Mouse (Mus musculus): ENCODE measurements at regions not wholly inside any gene's neighbourhood (a gene's known extent, or its start where the extent isn't known, plus 50 kb on each side); places are given as distances from the start of the nearest gene placed in this dataset.
"Not testable (repeated sequence)": the region's sequence is repeated elsewhere in the genome, so short reads cannot be mapped to it uniquely, and the experiment has no call there.

DNA sequence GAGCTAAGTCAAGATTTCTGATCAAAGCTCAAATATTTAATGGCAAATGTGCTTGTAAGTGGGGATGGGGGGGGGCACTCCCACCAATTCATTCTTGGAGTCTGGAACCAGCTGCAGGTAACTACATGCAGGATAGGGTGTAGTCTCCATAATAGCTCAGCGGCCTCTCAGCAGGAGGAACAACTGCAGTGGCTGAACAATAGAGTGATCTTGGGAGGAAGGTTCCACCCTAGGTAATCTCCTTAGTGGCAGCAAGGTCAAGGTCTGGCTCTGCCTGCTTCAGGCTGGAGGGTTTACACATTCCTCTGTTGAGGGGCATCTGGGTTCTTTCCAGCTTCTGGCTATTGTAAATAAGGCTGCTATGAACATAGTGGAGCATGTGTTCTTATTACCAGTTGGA lies 164.0 kb upstream of the Klf6 start:
- not testable (repeated sequence) for H3K27me3 ChIP-seq; ATAC-seq (ENCODE audit: insufficient read depth); H3K4me3 ChIP-seq (replicated peaks); H3K4me1 ChIP-seq (replicated peaks); H3K9me3 ChIP-seq (replicated peaks); H3K36me3 ChIP-seq (replicated peaks); H3K4me2 ChIP-seq; H3K27ac ChIP-seq (replicated peaks); H3K9ac ChIP-seq
- 62% methylated on average over 1 of the region's 1 CpGs for WGBS (ENCODE audit: insufficient replicate concordance)

DNA sequence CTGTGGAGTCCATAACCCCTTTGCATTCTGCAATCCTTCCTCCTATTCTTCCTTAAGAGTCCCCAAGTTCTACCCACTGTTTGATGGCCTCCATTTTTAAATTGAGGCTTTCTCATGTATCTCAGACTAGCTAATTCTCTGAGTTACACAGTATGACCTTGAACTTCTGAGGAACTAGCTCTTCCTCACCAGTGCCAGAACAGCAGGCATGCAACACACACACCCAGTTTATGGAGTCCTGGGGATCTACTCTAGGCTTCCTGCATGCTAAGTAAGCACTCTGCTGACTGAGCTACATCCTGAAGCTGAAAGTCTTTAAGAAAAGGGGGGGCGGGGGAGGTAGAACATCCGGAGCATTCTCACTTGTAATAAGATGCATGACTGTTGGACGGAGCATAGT lies 159.2 kb upstream of the Klf6 start:
- no peak for ATAC-seq (ENCODE audit: insufficient read depth)
- no peaks in the 10 kb centered on the region for H3K9me3 ChIP-seq (replicated peaks)
- 59% methylated on average over 3 of the region's 3 CpGs for WGBS (ENCODE audit: insufficient replicate concordance)

GRCm38 (mm10) chr13:5704991-5705390 lies 156.3 kb upstream of the Klf6 start:
- Histone ChIP-seq H3K4me3 (replicated peaks) (no peak overlapping the region), H3K27ac (replicated peaks) (no peak overlapping the region), H3K27me3 (no peaks in the 10 kb centered on the region), H3K36me3 (replicated peaks) (no peaks in the 10 kb centered on the region), H3K4me1 (replicated peaks) (no peaks in the 10 kb centered on the region), H3K9me3 (replicated peaks) (no peaks in the 10 kb centered on the region), H3K4me2 (no peak overlapping the region), H3K9ac (no peak overlapping the region)
- ATAC-seq (ENCODE audit: insufficient read depth): no peak

More for the DNA sequence above, 159.2 kb upstream of the Klf6 start:
- Histone ChIP-seq H3K4me1 (replicated peaks) (no peaks in the 10 kb centered on the region), H3K9ac (no peak overlapping the region), H3K4me2 (no peak overlapping the region), H3K36me3 (replicated peaks) (no peaks in the 10 kb centered on the region), H3K4me3 (replicated peaks) (no peak overlapping the region), H3K27ac (replicated peaks) (no peak overlapping the region), H3K27me3 (no peaks in the 10 kb centered on the region)

- H3K4me2 ChIP-seq: no peak overlapping the region
- H3K27me3 ChIP-seq: no peaks in the 10 kb centered on the region
- H3K27ac ChIP-seq (replicated peaks): no peak overlapping the region
- WGBS (ENCODE audit: insufficient replicate concordance): 62% methylated on average over 1 of the region's 1 CpGs
- H3K36me3 ChIP-seq (replicated peaks): no peaks in the 10 kb centered on the region
- ATAC-seq (ENCODE audit: insufficient read depth): no peak
- H3K4me1 ChIP-seq (replicated peaks): no peaks in the 10 kb centered on the region
- no peaks in the 10 kb centered on the region for H3K9me3 ChIP-seq (replicated peaks)
- no peak overlapping the region for H3K9ac ChIP-seq
- no peak overlapping the region for H3K4me3 ChIP-seq (replicated peaks)
Observed at GRCm38 (mm10) chr13:5711646-5712045, 149.6 kb upstream of the Klf6 start.

DNA sequence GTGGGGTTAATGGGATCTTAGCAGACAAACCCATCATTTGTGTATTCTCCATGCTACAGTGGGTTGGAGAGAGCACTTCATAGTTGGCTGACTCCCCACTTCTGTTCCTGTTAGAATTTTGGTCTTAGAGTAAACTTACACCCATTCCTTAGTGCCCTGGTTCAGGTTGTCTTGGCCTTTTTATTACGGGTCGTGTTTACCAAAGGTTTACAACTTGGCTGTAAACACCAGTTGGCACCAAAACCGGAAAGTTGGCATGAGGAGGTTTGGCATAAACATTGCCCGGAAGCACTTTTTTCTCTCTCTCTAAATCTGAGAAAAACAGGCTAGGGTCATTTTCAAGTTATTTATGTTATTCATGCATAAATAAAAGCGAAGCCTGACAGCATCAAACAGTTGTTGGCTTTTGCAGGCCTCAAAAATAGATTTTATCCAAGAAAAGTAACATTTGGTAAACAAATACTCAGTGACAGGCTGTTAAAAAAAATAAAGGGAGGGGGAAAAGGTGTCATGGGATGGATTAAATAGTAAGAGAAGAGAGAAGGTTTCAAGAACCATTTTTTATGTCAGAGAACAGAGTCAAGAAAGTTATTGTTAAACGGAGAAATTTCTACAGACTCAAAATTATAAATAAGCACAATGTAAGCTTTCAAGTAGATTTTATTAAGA lies 148.0 kb upstream of the Klf6 start:
- H3K4me3 ChIP-seq (replicated peaks): no peak overlapping the region
- H3K9me3 ChIP-seq (replicated peaks): no peaks in the 10 kb centered on the region
- H3K27me3 ChIP-seq: no peaks in the 10 kb centered on the region
- H3K9ac ChIP-seq: no peak overlapping the region
- H3K27ac ChIP-seq (replicated peaks): no peak overlapping the region
- H3K4me1 ChIP-seq (replicated peaks): no peaks in the 10 kb centered on the region
- 69% methylated on average over 6 of the region's 6 CpGs for WGBS (ENCODE audit: insufficient replicate concordance)
- ATAC-seq (ENCODE audit: insufficient read depth): no peak
- H3K36me3 ChIP-seq (replicated peaks): no peaks in the 10 kb centered on the region
- no peak overlapping the region for H3K4me2 ChIP-seq

DNA sequence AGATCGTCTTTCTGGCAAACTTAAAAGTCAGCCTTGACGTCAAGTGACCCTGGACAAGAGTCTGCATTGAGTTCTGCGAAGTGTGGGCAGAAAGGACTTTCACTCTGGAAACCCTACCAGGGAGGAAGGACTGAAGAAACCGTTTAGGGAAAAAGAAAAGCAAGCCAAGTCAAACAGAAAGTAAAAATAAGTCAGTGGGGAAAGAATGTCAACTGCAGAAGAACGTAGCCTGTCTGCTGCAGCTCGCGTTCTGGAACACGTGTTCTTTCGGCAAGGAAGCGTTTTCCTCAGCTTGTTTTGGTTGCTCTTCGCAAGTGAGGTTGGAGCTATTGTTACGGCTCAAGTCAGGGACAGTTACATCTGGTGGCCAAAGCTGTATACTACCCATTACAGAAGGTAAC lies 147.1 kb upstream of the Klf6 start:
- Histone ChIP-seq H3K4me2 (no peak overlapping the region), H3K27me3 (no peaks in the 10 kb centered on the region), H3K27ac (replicated peaks) (no peak overlapping the region), H3K4me1 (replicated peaks) (no peaks in the 10 kb centered on the region), H3K4me3 (replicated peaks) (no peak overlapping the region), H3K36me3 (replicated peaks) (no peaks in the 10 kb centered on the region), H3K9ac (no peak overlapping the region), H3K9me3 (replicated peaks) (no peaks in the 10 kb centered on the region)
- WGBS (ENCODE audit: insufficient replicate concordance): 43% methylated on average over 12 of the region's 12 CpGs
- ATAC-seq (ENCODE audit: insufficient read depth): no peak

DNA sequence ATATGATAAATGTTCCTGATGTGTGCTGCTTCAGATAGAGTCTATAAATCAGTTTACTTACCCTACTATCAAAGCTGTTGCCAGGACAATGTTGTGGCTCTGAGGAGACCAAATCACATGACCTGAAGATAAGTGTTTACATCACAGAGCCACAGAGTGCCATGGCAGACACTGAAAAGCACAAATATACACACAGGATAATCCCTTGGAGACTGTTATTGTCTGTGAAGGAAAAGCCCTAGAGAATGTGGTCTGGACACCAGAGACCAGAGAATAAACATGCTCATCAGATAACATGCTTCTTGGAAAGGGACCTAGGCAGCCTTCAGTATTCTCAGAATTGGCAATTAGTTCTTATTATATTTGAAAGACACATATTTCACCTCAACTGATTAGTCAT lies 146.5 kb upstream of the Klf6 start:
- H3K4me2 ChIP-seq: no peak overlapping the region
- ATAC-seq (ENCODE audit: insufficient read depth): no peak

GRCm38 (mm10) chr13:5716749-5717148 lies 144.5 kb upstream of the Klf6 start:
- Histone ChIP-seq H3K27ac (replicated peaks) (no peak overlapping the region), H3K4me2 (no peak overlapping the region), H3K9ac (no peak overlapping the region), H3K4me1 (replicated peaks) (no peaks in the 10 kb centered on the region), H3K9me3 (replicated peaks) (no peaks in the 10 kb centered on the region), H3K4me3 (replicated peaks) (no peak overlapping the region), H3K36me3 (replicated peaks) (no peaks in the 10 kb centered on the region), H3K27me3 (no peaks in the 10 kb centered on the region)
- 51% methylated on average over 3 of the region's 3 CpGs for WGBS (ENCODE audit: insufficient replicate concordance)
- no peak for ATAC-seq (ENCODE audit: insufficient read depth)

More for the DNA sequence above, 146.5 kb upstream of the Klf6 start:
- Histone ChIP-seq H3K9me3 (replicated peaks) (no peaks in the 10 kb centered on the region), H3K4me3 (replicated peaks) (no peak overlapping the region), H3K4me1 (replicated peaks) (no peaks in the 10 kb centered on the region), H3K27me3 (no peaks in the 10 kb centered on the region), H3K36me3 (replicated peaks) (no peaks in the 10 kb centered on the region), H3K9ac (no peak overlapping the region), H3K27ac (replicated peaks) (no peak overlapping the region)

DNA sequence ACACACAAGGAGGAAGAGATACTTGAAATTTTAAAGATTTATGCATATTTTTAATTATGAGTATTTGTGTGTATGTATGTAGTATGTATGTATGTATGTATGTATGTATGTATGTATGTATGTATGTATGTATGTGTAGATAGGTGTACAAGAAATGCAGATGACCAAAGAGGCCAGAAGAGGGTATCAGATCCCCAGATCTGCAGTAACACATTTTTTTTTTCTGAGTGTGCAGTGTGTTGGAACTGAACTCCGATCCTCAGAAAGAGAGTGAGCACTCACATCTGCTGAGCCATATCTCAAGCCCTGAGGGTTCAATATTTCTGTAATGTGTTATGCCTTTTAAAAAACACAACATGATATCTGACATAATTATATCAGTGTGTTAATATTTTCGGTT lies 138.0 kb upstream of the Klf6 start:
- ATAC-seq (ENCODE audit: insufficient read depth): no peak
- H3K27me3 ChIP-seq: no peaks in the 10 kb centered on the region
- H3K4me3 ChIP-seq (replicated peaks): no peak overlapping the region
- no peak overlapping the region for H3K4me2 ChIP-seq
- H3K36me3 ChIP-seq (replicated peaks): no peaks in the 10 kb centered on the region
- H3K9me3 ChIP-seq (replicated peaks): no peaks in the 10 kb centered on the region
- WGBS (ENCODE audit: insufficient replicate concordance): 63% methylated on average over 2 of the region's 2 CpGs
- no peak overlapping the region for H3K9ac ChIP-seq
- H3K27ac ChIP-seq (replicated peaks): no peak overlapping the region
- H3K4me1 ChIP-seq (replicated peaks): no peaks in the 10 kb centered on the region

GRCm38 (mm10) chr13:5724364-5724763 lies 136.9 kb upstream of the Klf6 start:
- Histone ChIP-seq H3K9ac (no peak overlapping the region), H3K27me3 (no peaks in the 10 kb centered on the region), H3K4me1 (replicated peaks) (no peaks in the 10 kb centered on the region), H3K9me3 (replicated peaks) (no peaks in the 10 kb centered on the region), H3K27ac (replicated peaks) (no peak overlapping the region), H3K36me3 (replicated peaks) (no peaks in the 10 kb centered on the region), H3K4me3 (replicated peaks) (no peak overlapping the region), H3K4me2 (no peak overlapping the region)
- WGBS (ENCODE audit: insufficient replicate concordance): 50% methylated on average over 1 of the region's 1 CpGs
- no peak for ATAC-seq (ENCODE audit: insufficient read depth)

- H3K4me1 ChIP-seq (replicated peaks): no peaks in the 10 kb centered on the region
- no peak overlapping the region for H3K9ac ChIP-seq
- H3K4me2 ChIP-seq: no peak overlapping the region
- no peak overlapping the region for H3K4me3 ChIP-seq (replicated peaks)
- no peaks in the 10 kb centered on the region for H3K27me3 ChIP-seq
- H3K27ac ChIP-seq (replicated peaks): no peak overlapping the region
- no peaks in the 10 kb centered on the region for H3K36me3 ChIP-seq (replicated peaks)
- no peak for ATAC-seq (ENCODE audit: insufficient read depth)
- 45% methylated on average over 4 of the region's 4 CpGs for WGBS (ENCODE audit: insufficient replicate concordance)
- no peaks in the 10 kb centered on the region for H3K9me3 ChIP-seq (replicated peaks)
Observed at GRCm38 (mm10) chr13:5725984-5726383, 135.3 kb upstream of the Klf6 start.

- Histone ChIP-seq H3K36me3 (replicated peaks) (no peaks in the 10 kb centered on the region), H3K4me2 (no peak overlapping the region), H3K9me3 (replicated peaks) (no peaks in the 10 kb centered on the region), H3K4me3 (replicated peaks) (no peak overlapping the region), H3K27ac (replicated peaks) (no peak overlapping the region), H3K4me1 (replicated peaks) (no peaks in the 10 kb centered on the region), H3K27me3 (no peaks in the 10 kb centered on the region), H3K9ac (no peak overlapping the region)
- ATAC-seq (ENCODE audit: insufficient read depth): no peak
- 59% methylated on average over 1 of the region's 1 CpGs for WGBS (ENCODE audit: insufficient replicate concordance)
Observed at GRCm38 (mm10) chr13:5726446-5726845, 134.8 kb upstream of the Klf6 start.
